Mouse (Mus musculus) hindbrain, embryonic 13.5 days (tissue): ENCODE data around the gene Tymp. TPM values are rescaled to one million over a fixed set of nuclear protein-coding genes. Genes with fewer than 3 reads are reported as not detected.

ENCODE experiments used
- ATAC-seq: fragments of 200-750 bp; cut with Nextera tagmentation; 2 replicates; pipeline ENCODE4 v1.8.0; 2017; ENCODE audit warnings: moderate TSS enrichment; ENCODE audit not compliant: low FRiP score
- H3K27ac ChIP-seq: fragments of 300-500 bp; sonication (generic); 2 replicates; pipeline ENCODE4 v1.5.1; 2015; ENCODE audit warnings: inconsistent platforms, mild to moderate bottlenecking, moderate library complexity
- H3K27me3 ChIP-seq: fragments of 300-500 bp; sonication (generic); 2 replicates; pipeline ENCODE4 v1.6.1; 2015; ENCODE audit warnings: mild to moderate bottlenecking, inconsistent platforms
- H3K36me3 ChIP-seq: fragments of 300-500 bp; sonication (generic); 2 replicates; pipeline ENCODE4 v1.6.1; 2015; ENCODE audit warnings: mild to moderate bottlenecking, inconsistent platforms
- H3K4me1 ChIP-seq: fragments of 300-500 bp; sonication (generic); replicated peaks from 2 replicates; pipeline ENCODE4 v1.6.1; 2015; ENCODE audit warnings: inconsistent platforms
- H3K4me2 ChIP-seq: fragments of 300-500 bp; sonication (generic); 2 replicates; pipeline ENCODE4 v1.6.1; 2015; ENCODE audit warnings: inconsistent platforms, mild to moderate bottlenecking, moderate library complexity
- H3K4me3 ChIP-seq: fragments of 300-500 bp; sonication (generic); 2 replicates; pipeline ENCODE4 v1.5.1; 2015; ENCODE audit warnings: mild to moderate bottlenecking, inconsistent platforms
- H3K9ac ChIP-seq: fragments of 300-500 bp; sonication (generic); 2 replicates; pipeline ENCODE4 v1.6.1; 2015; ENCODE audit warnings: mild to moderate bottlenecking, inconsistent platforms
- H3K9me3 ChIP-seq: fragments of 300-500 bp; sonication (generic); 2 replicates; pipeline ENCODE4 v1.6.1; 2016; ENCODE audit warnings: inconsistent platforms
- WGBS: fragments of 180-500 bp; shearing (Covaris S2); methylation state at CpG from one replicate; pipeline ENCODE4 v1.1.7; 2015; 5-methylcytosine and 5-hydroxymethylcytosine counted together
- polyA plus RNA-seq: library from polyadenylated mRNA; unstranded; fragments of >200 nt; fragmentation: Nextera tagmentation; extraction: Ambion mirVana; gene quantifications from 2 replicates; pipeline ENCODE4 v1.2.1, GENCODE M21; 2015

Gene Tymp
- polyA plus RNA-seq, 1 experiment from 2014 or later: 2.4 TPM

DNA sequence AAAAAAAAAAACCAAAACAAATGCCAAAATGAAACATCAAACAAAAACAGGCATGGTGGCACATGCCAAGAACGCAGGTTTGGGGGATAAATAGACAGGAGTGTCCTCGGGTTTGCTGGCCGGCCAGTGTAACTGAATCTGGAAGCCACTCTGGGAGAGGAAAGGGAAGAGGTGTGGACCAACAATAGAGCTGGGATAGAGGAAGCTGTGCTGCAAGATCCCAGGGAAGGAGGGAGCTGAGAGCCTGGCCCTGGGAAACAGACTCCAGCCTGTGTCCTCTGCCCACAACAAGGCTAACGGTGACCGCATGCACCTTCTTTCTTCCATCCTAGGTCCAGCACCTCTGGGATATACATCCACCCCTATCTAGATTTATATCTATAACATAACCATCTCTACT lies 26.4 kb downstream of the Tymp start:
- H3K27ac ChIP-seq: no peak overlapping the region
- 83% methylated on average over 5 of the region's 5 CpGs for WGBS
- no peak overlapping the region for H3K9ac ChIP-seq
- peaks cover 13% of the 10 kb centered on the region for H3K4me1 ChIP-seq
- no peak overlapping the region for H3K4me2 ChIP-seq
- no peaks in the 10 kb centered on the region for H3K27me3 ChIP-seq
- no peaks in the 10 kb centered on the region for H3K9me3 ChIP-seq
- no peak overlapping the region for H3K4me3 ChIP-seq
- H3K36me3 ChIP-seq: peaks cover 41% of the 10 kb centered on the region
- ATAC-seq: no peak

- Histone ChIP-seq H3K4me1 (no peaks in the 10 kb centered on the region), H3K36me3 (no peaks in the 10 kb centered on the region), H3K4me3 (no peak overlapping the region), H3K9me3 (no peaks in the 10 kb centered on the region), H3K27ac (no peak overlapping the region), H3K9ac (no peak overlapping the region), H3K4me2 (no peak overlapping the region), H3K27me3 (no peaks in the 10 kb centered on the region)
- no peak for ATAC-seq
- WGBS: 83% methylated on average over 3 of the region's 3 CpGs
Measured at GRCm38 (mm10) chr15:89343325-89343724, 33.5 kb downstream of the Tymp start.

GRCm38 (mm10) chr15:89341678-89342077 lies 35.2 kb downstream of the Tymp start:
- Histone ChIP-seq H3K4me2 (no peak overlapping the region), H3K27ac (no peak overlapping the region), H3K36me3 (no peaks in the 10 kb centered on the region), H3K4me3 (no peak overlapping the region), H3K9ac (no peak overlapping the region), H3K9me3 (no peaks in the 10 kb centered on the region), H3K27me3 (no peaks in the 10 kb centered on the region), H3K4me1 (no peaks in the 10 kb centered on the region)
- ATAC-seq: no peak
- 58% methylated on average over 1 of the region's 1 CpGs for WGBS

DNA sequence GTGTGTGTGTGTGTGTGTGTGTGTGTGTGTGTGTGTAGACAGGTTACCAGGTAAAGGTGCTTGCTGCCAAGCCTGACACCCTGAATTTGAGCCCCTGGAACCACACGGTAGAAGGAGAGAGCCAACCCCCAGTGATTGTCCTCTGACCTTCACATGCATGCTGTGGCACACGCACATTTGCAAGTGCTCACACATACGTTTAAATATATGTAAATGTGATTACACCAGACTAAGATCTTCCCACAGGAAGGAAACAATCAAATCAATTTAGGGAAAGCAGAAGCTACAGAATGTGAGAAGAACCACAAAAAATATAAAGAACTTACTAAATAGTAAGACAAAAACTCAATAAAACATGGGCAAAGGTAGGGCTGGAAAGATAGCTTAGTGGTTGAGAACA lies 36.7 kb downstream of the Tymp start:
- 81% methylated on average over 3 of the region's 3 CpGs for WGBS

DNA sequence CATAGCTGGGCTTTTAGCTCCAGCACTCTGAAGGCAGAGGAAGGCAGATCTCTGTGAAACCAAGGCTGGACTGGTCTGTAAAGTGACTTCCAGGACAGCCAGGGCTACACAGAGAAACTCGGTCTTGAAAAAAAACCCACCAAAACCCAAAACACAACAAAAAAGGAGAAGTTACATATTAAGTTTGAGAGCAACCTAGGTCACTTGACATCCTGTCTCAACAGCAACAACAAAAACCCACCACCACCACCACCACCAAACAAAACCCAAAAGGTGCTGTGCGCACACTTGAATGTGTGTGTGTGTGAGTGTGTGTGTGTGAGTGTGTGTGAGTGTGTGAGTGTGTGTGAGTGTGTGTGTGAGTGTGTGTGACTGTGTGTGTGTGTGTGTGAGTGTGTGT lies 37.1 kb downstream of the Tymp start:
- no peaks in the 10 kb centered on the region for H3K36me3 ChIP-seq
- H3K9me3 ChIP-seq: no peaks in the 10 kb centered on the region
- no peak overlapping the region for H3K4me3 ChIP-seq
- WGBS: 83% methylated on average over 2 of the region's 2 CpGs
- no peak overlapping the region for H3K27ac ChIP-seq
- no peaks in the 10 kb centered on the region for H3K4me1 ChIP-seq
- no peak overlapping the region for H3K9ac ChIP-seq
- ATAC-seq: no peak
- no peak overlapping the region for H3K4me2 ChIP-seq
- no peaks in the 10 kb centered on the region for H3K27me3 ChIP-seq

More for the DNA sequence above, 36.7 kb downstream of the Tymp start:
- no peak for ATAC-seq
- no peaks in the 10 kb centered on the region for H3K27me3 ChIP-seq
- no peak overlapping the region for H3K27ac ChIP-seq
- H3K4me2 ChIP-seq: no peak overlapping the region
- no peak overlapping the region for H3K4me3 ChIP-seq
- no peak overlapping the region for H3K9ac ChIP-seq
- H3K9me3 ChIP-seq: no peaks in the 10 kb centered on the region
- no peaks in the 10 kb centered on the region for H3K4me1 ChIP-seq
- H3K36me3 ChIP-seq: no peaks in the 10 kb centered on the region

DNA sequence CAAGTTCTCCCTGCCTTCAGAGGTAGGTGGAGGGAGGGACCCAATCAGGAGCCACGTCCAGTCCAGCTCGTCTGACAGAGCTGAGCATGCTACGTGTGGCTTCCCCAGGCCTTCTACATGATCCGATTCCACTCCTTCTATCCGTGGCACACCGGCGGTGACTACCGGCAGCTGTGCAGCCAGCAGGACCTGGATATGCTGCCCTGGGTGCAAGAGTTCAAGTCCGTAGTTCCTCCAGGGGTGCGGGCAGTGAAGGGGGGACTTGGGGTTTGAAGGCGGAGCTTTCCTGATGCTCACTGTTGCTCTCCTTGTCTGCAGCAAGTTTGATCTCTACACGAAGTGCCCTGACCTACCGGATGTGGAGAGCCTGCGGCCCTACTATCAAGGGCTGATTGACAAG lies 40.4 kb downstream of the Tymp start:
- Histone ChIP-seq H3K27ac (no peak overlapping the region), H3K4me3 (no peak overlapping the region), H3K4me1 (no peaks in the 10 kb centered on the region), H3K36me3 (no peaks in the 10 kb centered on the region), H3K4me2 (no peak overlapping the region), H3K9me3 (no peaks in the 10 kb centered on the region), H3K27me3 (no peaks in the 10 kb centered on the region), H3K9ac (no peak overlapping the region)
- 88% methylated on average over 14 of the region's 14 CpGs for WGBS
- no peak for ATAC-seq

DNA sequence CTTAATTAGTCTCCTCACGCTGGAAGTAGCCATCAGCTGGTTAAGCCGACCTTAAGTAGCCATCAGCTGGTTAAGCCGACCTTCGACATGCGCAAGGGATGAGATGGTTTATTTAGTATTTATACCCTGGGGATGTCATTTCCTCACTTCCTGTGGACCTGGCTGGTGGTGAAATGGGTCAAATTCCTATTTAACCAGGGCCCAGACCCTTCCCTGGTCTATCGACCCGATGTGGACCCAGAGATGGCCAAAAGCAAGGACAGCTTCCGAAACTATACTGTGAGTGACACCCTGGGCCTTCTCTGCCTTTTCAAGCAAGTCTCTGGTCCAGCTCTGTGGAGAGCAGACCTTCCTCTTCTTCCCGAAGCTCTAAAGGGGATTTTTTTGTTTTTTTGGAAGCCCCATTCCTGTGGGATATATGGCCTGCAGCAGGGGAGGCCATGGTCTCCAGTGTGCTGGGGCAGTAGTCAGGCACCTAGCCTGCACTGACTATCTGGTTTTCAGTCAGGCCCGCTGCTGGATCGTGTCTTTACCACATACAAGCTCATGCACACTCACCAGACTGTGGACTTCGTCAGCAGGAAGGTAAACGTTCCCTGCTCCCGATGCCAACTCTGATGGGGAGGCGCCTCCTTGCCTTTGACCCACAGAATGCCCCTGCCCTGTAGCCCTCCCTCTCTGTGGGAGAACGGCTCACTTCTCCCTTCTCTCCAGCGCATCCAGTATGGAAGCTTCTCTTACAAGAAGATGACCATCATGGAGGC lies 41.9 kb downstream of the Tymp start:
- WGBS: 84% methylated on average over 17 of the region's 17 CpGs
- no peaks in the 10 kb centered on the region for H3K27me3 ChIP-seq
- no peak overlapping the region for H3K4me2 ChIP-seq
- ATAC-seq: no peak
- H3K36me3 ChIP-seq: no peaks in the 10 kb centered on the region
- no peak overlapping the region for H3K27ac ChIP-seq
- no peaks in the 10 kb centered on the region for H3K9me3 ChIP-seq
- no peak overlapping the region for H3K9ac ChIP-seq
- no peak overlapping the region for H3K4me3 ChIP-seq
- no peaks in the 10 kb centered on the region for H3K4me1 ChIP-seq

- H3K27ac ChIP-seq: no peak within 1 kb of the TSS
- no peaks in the 10 kb centered on the region for H3K27me3 ChIP-seq
- WGBS: 88% methylated on average over 7 of the region's 7 CpGs
- no peak within 1 kb of the TSS for H3K4me2 ChIP-seq
- no peaks in the 10 kb centered on the region for H3K4me1 ChIP-seq
- H3K36me3 ChIP-seq: no peaks in the 10 kb centered on the region
- no peak within 1 kb of the TSS for H3K4me3 ChIP-seq
- no peak within 1 kb of the TSS for H3K9ac ChIP-seq
- no peak for ATAC-seq
- H3K9me3 ChIP-seq: no peaks in the 10 kb centered on the region
Measured at GRCm38 (mm10) chr15:89334271-89334670, 42.6 kb downstream of the Tymp start, which contains the start of gene Miox. TSS of gene Miox (plus strand) at chr15:89334398.

GRCm38 (mm10) chr15:89326441-89326840 lies 50.4 kb downstream of the Tymp start:
- Histone ChIP-seq H3K27ac (no peak overlapping the region), H3K4me2 (no peak overlapping the region), H3K9ac (no peak overlapping the region)

DNA sequence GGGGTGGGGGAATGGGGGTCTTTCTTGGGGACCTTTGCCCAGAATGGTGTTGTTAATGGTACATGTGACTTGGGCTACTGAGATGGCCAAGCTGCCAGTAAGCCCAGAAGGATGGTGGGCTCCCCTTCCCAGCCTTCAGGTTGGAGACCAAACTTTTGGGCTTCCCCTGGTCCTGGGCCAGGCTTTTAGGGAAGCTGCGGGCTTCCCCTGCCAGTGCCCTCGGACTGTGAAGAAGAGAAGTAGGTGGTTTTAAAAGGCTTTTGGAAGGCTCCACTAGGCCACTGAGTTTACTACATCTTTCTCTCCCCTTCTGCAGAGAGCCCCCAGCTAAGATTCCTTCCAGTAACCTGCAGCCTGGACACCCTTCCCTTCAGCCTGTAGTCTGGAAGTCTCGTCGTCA lies 53.2 kb downstream of the Tymp start:
- no peaks in the 10 kb centered on the region for H3K9me3 ChIP-seq
- H3K27ac ChIP-seq: no peak overlapping the region
- ATAC-seq: no peak
- no peaks in the 10 kb centered on the region for H3K36me3 ChIP-seq
- H3K4me1 ChIP-seq: peaks cover 7% of the 10 kb centered on the region
- 95% methylated on average over 4 of the region's 4 CpGs for WGBS
- no peak overlapping the region for H3K4me3 ChIP-seq
- H3K4me2 ChIP-seq: no peak overlapping the region
- no peak overlapping the region for H3K9ac ChIP-seq
- peaks cover 29% of the 10 kb centered on the region for H3K27me3 ChIP-seq

More at GRCm38 (mm10) chr15:89326441-89326840, 50.4 kb downstream of the Tymp start:
- Histone ChIP-seq H3K4me1 (peaks cover 7% of the 10 kb centered on the region), H3K4me3 (no peak overlapping the region), H3K27me3 (peaks cover 24% of the 10 kb centered on the region), H3K9me3 (no peaks in the 10 kb centered on the region), H3K36me3 (no peaks in the 10 kb centered on the region)
- ATAC-seq: no peak
- WGBS: 80% methylated on average over 5 of the region's 5 CpGs

- Histone ChIP-seq H3K4me3 (no peak within 1 kb of the TSS), H3K9me3 (no peaks in the 10 kb centered on the region), H3K9ac (no peak within 1 kb of the TSS), H3K27me3 (peaks cover 29% of the 10 kb centered on the region), H3K36me3 (no peaks in the 10 kb centered on the region), H3K27ac (no peak within 1 kb of the TSS), H3K4me1 (peaks cover 7% of the 10 kb centered on the region), H3K4me2 (peak within 1 kb of the TSS; percentile 35)
- 11% methylated on average over 26 of the region's 26 CpGs for WGBS
- no peak for ATAC-seq
Measured at GRCm38 (mm10) chr15:89322670-89323522, 53.9 kb downstream of the Tymp start, which contains the start of gene Adm2. TSS of gene Adm2 (plus strand) at chr15:89322720.
